Mouse (Mus musculus): ENCODE data around the gene Bok.
"Not testable (repeated sequence)": the region's sequence is repeated elsewhere in the genome, so short reads cannot be mapped to it uniquely, and the experiment has no call there.

Gene Bok

DNA sequence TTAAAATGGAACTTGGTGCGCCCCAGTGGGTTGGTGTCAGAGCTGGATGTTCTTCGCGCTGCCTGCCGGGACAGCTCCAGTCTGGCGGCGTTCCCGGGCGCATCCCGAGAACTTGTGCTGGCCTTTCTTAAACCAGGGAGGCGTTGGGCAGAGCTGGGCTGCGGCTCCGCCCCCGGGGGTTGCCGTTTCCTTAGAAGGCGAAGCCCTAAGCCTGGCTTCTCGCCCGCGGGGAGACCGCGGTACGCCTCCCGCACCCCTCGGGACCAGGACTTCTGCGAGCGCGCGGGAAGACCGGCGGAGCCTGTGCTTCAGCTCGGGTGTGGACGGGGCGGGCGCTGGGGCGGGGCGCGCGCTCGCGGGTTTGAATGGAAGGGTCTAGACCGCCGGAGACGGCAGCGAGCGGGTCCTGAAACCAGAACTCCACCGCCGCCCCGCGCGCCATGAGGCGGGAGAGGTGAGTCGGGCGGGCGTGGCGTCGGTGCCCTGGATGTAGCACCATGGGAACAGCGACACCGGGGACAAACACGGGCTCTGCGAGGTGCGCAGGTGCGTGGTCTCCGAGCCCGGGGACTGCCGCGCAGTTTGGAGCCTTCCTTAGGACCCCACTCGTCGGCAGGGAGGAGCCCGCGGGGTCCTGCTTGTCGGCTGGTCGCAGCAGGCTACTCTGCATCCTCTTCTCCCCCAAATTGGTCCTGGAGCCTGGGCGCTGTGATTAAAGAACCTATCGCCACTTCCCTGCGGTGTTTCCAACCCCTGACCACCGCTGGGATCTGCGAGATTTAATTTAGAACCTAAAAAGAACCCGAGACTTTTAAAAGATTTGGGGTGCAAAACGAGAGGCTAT, at the start of gene Bok:
Bok (plus strand) TSS at position 260 of the 844 bp plus-strand sequence.
- no peak for DNase-seq

- no peak for DNase-seq
Observed at GRCm38 (mm10) chr1:93636211-93636897, 49.1 kb upstream of the Bok start.

DNA sequence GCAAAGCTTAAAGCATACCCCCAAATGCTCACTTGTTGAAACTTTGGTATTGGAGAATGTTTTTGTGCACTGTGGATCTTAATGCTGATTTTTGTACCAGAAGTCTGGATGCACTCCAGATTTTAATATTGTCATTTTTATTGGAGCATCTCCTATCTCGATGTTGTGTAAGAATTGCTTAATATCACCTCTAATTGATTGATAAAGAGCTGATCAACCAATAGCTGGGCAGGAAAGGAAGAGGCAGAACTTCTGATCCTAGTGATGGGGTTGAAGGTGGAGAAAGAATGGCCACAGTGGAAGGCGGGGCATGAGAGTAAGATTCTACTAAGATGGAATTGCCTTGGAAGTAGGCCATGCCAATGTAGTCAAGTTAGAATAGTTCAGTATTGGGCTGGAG, 43.5 kb upstream of the Bok start:
- no peak for DNase-seq

GRCm38 (mm10) chr1:93642692-93643091, 42.8 kb upstream of the Bok start:
- no peak for DNase-seq

DNA sequence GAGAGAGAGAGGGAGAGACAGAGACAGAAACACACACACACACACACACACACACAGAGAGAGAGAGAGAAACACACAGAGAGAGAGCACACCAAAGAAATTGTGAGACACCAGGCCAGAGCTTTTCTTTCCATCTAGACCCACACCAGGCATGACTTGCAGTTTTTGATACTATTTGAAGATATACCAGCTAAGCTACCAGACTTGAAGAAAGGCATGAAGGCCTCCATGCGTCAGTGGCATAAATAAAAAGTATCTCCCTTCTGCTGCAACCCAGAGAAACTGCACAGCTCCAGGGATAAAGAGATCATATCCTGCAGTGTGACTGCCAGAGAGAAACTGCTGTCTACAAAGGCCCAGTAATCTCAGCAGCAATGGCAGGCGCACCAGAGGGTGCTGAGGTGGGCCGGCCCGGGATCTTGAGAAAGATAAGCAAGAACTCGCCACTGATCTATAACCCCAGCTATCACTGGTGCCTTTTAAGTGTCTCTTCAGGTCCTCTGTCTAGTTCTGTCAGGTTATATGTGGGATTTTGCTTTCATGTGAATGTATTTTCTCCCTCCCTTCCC, 35.8 kb upstream of the Bok start:
- DNase-seq, result no peak

GRCm38 (mm10) chr1:93654275-93654674, 31.2 kb upstream of the Bok start:
- DNase-seq, result no peak

DNA sequence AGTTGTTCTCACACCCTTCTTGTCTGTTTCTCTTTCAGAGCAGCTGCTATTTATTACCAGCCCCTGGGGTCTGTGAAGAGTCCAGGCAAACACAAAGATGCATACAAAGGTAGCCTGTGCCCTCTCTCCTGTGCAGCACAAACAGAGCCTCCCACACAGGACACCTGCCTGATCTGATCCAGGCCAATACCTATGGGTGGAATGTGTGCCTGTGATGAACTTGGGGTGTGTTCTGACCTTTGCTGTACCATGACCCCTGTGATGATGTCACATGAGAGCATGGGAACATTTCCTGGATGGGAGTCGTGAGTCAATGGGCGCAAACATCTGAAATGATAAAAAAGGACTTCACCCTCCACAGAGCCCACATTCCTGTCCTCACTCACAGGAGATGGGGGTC, 30.7 kb upstream of the Bok start:
- no peak for DNase-seq

- DNase-seq, result no peak
Observed at GRCm38 (mm10) chr1:93656325-93657024, 29.0 kb upstream of the Bok start.

- no peak for DNase-seq
Observed at GRCm38 (mm10) chr1:93657025-93657360, 28.5 kb upstream of the Bok start.

DNA sequence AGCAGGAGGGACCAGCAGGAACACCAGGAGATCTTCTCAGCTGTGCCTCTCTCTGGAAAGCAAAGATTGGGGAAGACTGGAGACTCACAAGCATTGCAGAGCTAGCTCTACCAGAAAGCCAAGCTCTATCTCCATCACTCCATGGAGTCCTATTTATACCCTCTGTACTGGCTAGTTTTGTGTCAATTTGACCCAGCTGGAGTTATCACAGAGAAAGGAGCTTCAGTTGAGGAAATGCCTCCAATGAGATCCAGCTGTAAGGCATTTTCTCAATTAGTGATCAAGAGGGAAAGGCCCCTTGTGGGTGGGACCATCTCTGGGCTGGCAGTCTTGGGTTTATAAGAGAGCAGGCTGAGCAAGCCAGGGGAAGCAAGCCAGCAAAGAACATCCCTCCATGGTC, 26.9 kb upstream of the Bok start, which contains the start of gene Stk25:
Stk25 (minus strand) TSS at position 101 of the 400 bp plus-strand sequence.
- DNase-seq, result not testable (repeated sequence)

GRCm38 (mm10) chr1:93667760-93668400, 17.6 kb upstream of the Bok start:
- DNase-seq, result peak in 1 of 2 experiments; percentile 19

DNA sequence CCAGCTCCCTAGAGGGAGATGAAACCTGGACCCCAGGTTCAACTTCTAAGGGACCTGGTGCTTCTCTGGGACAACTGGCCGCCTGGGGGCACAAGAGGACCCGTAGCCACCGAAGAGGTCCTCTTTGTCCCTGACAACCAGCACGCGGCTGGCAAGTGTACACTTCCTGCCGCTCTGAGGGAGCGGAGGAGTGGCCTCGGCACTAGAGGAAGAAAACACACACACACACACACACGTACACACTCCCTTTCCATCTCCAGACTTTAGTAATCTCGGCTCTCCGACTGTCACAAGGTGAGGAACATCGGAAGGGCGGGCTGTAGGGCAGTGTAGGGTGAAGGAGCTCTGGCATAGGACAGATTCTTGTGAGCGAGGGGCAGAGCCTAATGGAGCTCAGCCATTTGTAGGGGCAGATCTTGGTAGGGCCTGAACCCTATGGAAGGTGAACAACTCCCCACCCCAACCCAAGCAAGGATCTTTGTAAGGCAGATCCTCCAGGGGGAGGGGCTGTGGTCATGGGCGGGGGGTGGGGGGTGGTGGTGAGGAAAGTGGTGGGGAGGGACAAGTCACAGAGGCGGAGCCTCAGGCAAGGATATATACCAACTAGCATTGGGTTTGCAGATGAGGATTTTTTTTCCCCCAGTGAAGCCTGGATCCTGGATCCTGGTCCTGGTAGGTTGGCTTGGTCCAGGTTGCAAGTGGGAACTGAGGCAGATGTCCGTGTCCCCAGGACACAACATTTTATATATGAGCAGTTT, 16.5 kb upstream of the Bok start:
- DNase-seq, result peak; percentile 42 to 53

DNA sequence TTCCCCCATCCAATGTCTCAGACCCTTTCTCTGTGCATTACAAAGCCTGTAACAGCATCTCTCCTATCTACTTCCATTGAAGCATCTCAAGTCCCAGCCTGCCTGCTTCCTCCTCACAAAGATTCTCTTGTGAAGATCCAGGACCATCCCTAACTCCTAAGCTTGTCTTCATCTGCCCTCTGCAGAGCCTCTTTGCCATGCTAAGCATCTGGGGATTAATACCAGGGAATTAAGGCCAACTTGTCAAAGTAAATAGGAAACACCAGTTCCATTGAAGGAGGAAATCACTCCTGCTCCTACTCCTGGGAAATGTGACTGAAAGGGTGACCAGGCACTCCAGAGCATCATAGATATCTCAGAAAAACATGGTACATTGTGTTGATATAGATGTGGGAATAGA, 15.5 kb upstream of the Bok start:
- DNase-seq, result no peak

DNA sequence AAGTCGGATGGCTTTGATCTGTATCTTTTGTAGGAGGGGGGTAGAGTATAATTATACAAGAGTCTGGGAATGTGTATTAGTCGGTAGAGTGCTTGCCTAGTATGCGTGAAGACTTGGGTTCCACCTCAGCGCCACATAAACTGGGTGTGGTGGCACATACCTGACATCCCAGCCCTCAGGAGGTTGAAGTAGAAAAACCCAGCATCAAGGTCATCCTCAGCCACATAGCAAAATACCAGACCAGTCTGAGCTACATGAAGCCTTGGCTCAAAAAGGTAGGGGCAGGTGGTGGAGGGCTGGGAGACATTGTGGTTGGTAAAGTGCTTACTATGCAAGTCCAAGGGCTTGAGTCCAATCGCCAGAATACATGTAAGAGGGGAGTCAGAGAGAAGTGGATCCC, 12.8 kb upstream of the Bok start:
- DNase-seq, result no peak

GRCm38 (mm10) chr1:93678386-93678785, 7.1 kb upstream of the Bok start:
- no peak for DNase-seq

- no peak for DNase-seq
Observed at GRCm38 (mm10) chr1:93679889-93680568, 5.4 kb upstream of the Bok start.

- no peak for DNase-seq
Observed at GRCm38 (mm10) chr1:93686245-93686960, 943 bp downstream of the Bok start.

GRCm38 (mm10) chr1:93686961-93687320, 1.5 kb downstream of the Bok start:
- no peak for DNase-seq

- DNase-seq, result no peak
Observed at GRCm38 (mm10) chr1:93688154-93688553, 2.7 kb downstream of the Bok start.

- DNase-seq, result no peak
Observed at GRCm38 (mm10) chr1:93689901-93690496, 4.5 kb downstream of the Bok start.
